Mouse (Mus musculus) embryo, embryonic 11.5 days (tissue): ENCODE results near the gene Mid1.
A peak's percentile ranks its signal among the peaks of the same experiment; 100 is the strongest.
"Not testable (repeated sequence)": the region's sequence is repeated elsewhere in the genome, so short reads cannot be mapped to it uniquely, and the experiment has no call there.

ENCODE experiments used
- DNase-seq: peaks from one replicate; pipeline ENCODE4 v3.0.0-alpha.2; 2012; ENCODE audit warnings: low read depth, low spot score

Gene Mid1

GRCm38 (mm10) chrX:169999912-170000641 lies 315.1 kb downstream of the Mid1 start:
- not testable (repeated sequence) for DNase-seq

- not testable (repeated sequence) for DNase-seq
Measured at GRCm38 (mm10) chrX:170000642-170001387, 315.8 kb downstream of the Mid1 start.

GRCm38 (mm10) chrX:170001388-170001695 lies 316.3 kb downstream of the Mid1 start:
- not testable (repeated sequence) for DNase-seq

- not testable (repeated sequence) for DNase-seq
Measured at GRCm38 (mm10) chrX:170002510-170003197, 317.7 kb downstream of the Mid1 start.

- DNase-seq: not testable (repeated sequence)
Measured at GRCm38 (mm10) chrX:170003536-170003935, 318.5 kb downstream of the Mid1 start.

GRCm38 (mm10) chrX:170004236-170004635 lies 319.2 kb downstream of the Mid1 start:
- DNase-seq: not testable (repeated sequence)

GRCm38 (mm10) chrX:170004793-170005192 lies 319.8 kb downstream of the Mid1 start:
- DNase-seq: not testable (repeated sequence)

GRCm38 (mm10) chrX:170005194-170005593 lies 320.2 kb downstream of the Mid1 start:
- DNase-seq: not testable (repeated sequence)

- DNase-seq: not testable (repeated sequence)
Measured at GRCm38 (mm10) chrX:170005695-170006297, 320.8 kb downstream of the Mid1 start.

GRCm38 (mm10) chrX:170006694-170007247 lies 321.8 kb downstream of the Mid1 start:
- DNase-seq: not testable (repeated sequence)

GRCm38 (mm10) chrX:170007375-170008178 lies 322.6 kb downstream of the Mid1 start:
- not testable (repeated sequence) for DNase-seq

GRCm38 (mm10) chrX:170008179-170008467 lies 323.1 kb downstream of the Mid1 start:
- DNase-seq: not testable (repeated sequence)

- not testable (repeated sequence) for DNase-seq
Measured at GRCm38 (mm10) chrX:170008584-170008983, 323.6 kb downstream of the Mid1 start.

GRCm38 (mm10) chrX:170009016-170009750 lies 324.2 kb downstream of the Mid1 start, which contains the start of gene Gm21887:
TSS of gene Gm21887 (plus strand) at chrX:170009659.
- peak; percentile 100 for DNase-seq

GRCm38 (mm10) chrX:170009801-170010221 lies 324.8 kb downstream of the Mid1 start:
- peak; percentile 100 for DNase-seq

- DNase-seq: not testable (repeated sequence)
Measured at GRCm38 (mm10) chrX:170010581-170011528, 325.9 kb downstream of the Mid1 start.

- DNase-seq: not testable (repeated sequence)
Measured at GRCm38 (mm10) chrX:170011529-170011879, 326.5 kb downstream of the Mid1 start.

- not testable (repeated sequence) for DNase-seq
Measured at GRCm38 (mm10) chrX:170013421-170013820, 328.4 kb downstream of the Mid1 start.

- not testable (repeated sequence) for DNase-seq
Measured at GRCm38 (mm10) chrX:170014038-170014437, 329.0 kb downstream of the Mid1 start.
